Mouse (Mus musculus): ENCODE measurements at regions not wholly inside any gene's neighbourhood (a gene's known extent, or its start where the extent isn't known, plus 50 kb on each side); places are given as distances from the start of the nearest gene placed in this dataset.

DNA sequence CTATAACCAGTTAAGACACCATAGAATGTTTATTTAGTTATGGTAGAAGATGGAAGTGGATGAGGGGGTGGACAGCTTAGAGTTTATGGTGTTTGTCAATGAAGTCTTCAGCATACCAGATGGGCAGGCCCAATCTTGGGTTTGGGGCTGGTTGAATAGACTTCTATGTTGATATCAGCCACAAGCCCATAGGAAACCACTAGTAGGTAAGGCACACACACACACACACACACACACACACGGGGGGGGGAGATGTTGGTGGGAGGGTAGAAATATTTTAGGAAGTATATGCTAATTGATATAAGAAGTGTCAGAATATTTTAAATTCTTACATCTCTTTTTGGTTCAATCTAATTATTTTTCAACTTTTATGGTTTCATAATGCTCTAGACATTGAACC, 72.4 kb downstream of the Cd24a start:
- ATAC-seq (ENCODE audit: extremely low read depth, insufficient number of reproducible peaks, low FRiP score, poor library complexity, severe bottlenecking) (no peak), DNase-seq (ENCODE audit: low spot score) (no peak)
- Histone ChIP-seq H3K27me3 (ENCODE audit: insufficient read depth, low read length) (no peaks in the 10 kb centered on the region), H3K9me3 (replicated peaks) (no peaks in the 10 kb centered on the region), H3K36me3 (replicated peaks) (no peaks in the 10 kb centered on the region), H3K4me1 (ENCODE audit: insufficient read depth, low read depth, low read length) (peaks cover 40% of the 10 kb centered on the region), H3K4me3 (ENCODE audit: low read depth, low read length) (no peak overlapping the region)
- TF ChIP-seq TAL1 (conservative IDR thresholded peaks at IDR 0.05; ENCODE audit: low read depth, low read length) (no peak), POLR2AphosphoS5 (IDR thresholded peaks at IDR 0.05; ENCODE audit: insufficient replicate concordance, low read depth, low read length) (no peak), GATA2 (IDR thresholded peaks at IDR 0.05; ENCODE audit: borderline replicate concordance, low read depth, low read length) (no peak), GATA1 (IDR thresholded peaks at IDR 0.05; ENCODE audit: borderline replicate concordance, low read length) (no peak), CTCF (IDR thresholded peaks at IDR 0.05; ENCODE audit: low read depth, low read length) (no peak)

- DNase-seq (ENCODE audit: low spot score), result no peak
- Histone ChIP-seq H3K4me1 (ENCODE audit: insufficient read depth, low read depth, low read length) (peaks cover 37% of the 10 kb centered on the region), H3K4me3 (ENCODE audit: low read depth, low read length) (no peak overlapping the region), H3K27me3 (ENCODE audit: insufficient read depth, low read length) (no peaks in the 10 kb centered on the region), H3K9me3 (replicated peaks) (0 out of 2 replicates have a peak, but pooled peaks cover 3% of the 10 kb centered on the region), H3K36me3 (replicated peaks) (no peaks in the 10 kb centered on the region)
- ATAC-seq (ENCODE audit: extremely low read depth, insufficient number of reproducible peaks, low FRiP score, poor library complexity, severe bottlenecking), result no peak
- no peak for TF ChIP-seq GATA1 (IDR thresholded peaks at IDR 0.05; ENCODE audit: borderline replicate concordance, low read length)
- TF ChIP-seq TAL1 (conservative IDR thresholded peaks at IDR 0.05; ENCODE audit: low read depth, low read length), result no peak
- TF ChIP-seq POLR2AphosphoS5 (IDR thresholded peaks at IDR 0.05; ENCODE audit: insufficient replicate concordance, low read depth, low read length), result no peak
- no peak for TF ChIP-seq CTCF (IDR thresholded peaks at IDR 0.05; ENCODE audit: low read depth, low read length)
- TF ChIP-seq GATA2 (IDR thresholded peaks at IDR 0.05; ENCODE audit: borderline replicate concordance, low read depth, low read length), result no peak
Measured at GRCm38 (mm10) chr10:43651505-43651904, 73.4 kb downstream of the Cd24a start.

- no peak for TF ChIP-seq GATA2 (IDR thresholded peaks at IDR 0.05; ENCODE audit: borderline replicate concordance, low read depth, low read length)
- TF ChIP-seq POLR2AphosphoS5 (IDR thresholded peaks at IDR 0.05; ENCODE audit: insufficient replicate concordance, low read depth, low read length), result no peak
- no peak for TF ChIP-seq CTCF (IDR thresholded peaks at IDR 0.05; ENCODE audit: low read depth, low read length)
- no peak for TF ChIP-seq GATA1 (IDR thresholded peaks at IDR 0.05; ENCODE audit: borderline replicate concordance, low read length)
- no peak for TF ChIP-seq TAL1 (conservative IDR thresholded peaks at IDR 0.05; ENCODE audit: low read depth, low read length)
- Histone ChIP-seq H3K27me3 (ENCODE audit: insufficient read depth, low read length) (no peaks in the 10 kb centered on the region), H3K9me3 (replicated peaks) (0 out of 2 replicates have a peak, but pooled peaks cover 7% of the 10 kb centered on the region), H3K36me3 (replicated peaks) (no peaks in the 10 kb centered on the region), H3K4me3 (ENCODE audit: low read depth, low read length) (no peak overlapping the region), H3K4me1 (ENCODE audit: insufficient read depth, low read depth, low read length) (peaks cover 39% of the 10 kb centered on the region)
- ATAC-seq (ENCODE audit: extremely low read depth, insufficient number of reproducible peaks, low FRiP score, poor library complexity, severe bottlenecking) (no peak), DNase-seq (ENCODE audit: low spot score) (no peak)
Measured at GRCm38 (mm10) chr10:43651915-43652314, 73.8 kb downstream of the Cd24a start.

GRCm38 (mm10) chr10:43655082-43655671, 77.1 kb downstream of the Cd24a start:
- DNase-seq (ENCODE audit: low spot score) (no peak), ATAC-seq (ENCODE audit: extremely low read depth, insufficient number of reproducible peaks, low FRiP score, poor library complexity, severe bottlenecking) (no peak)
- Histone ChIP-seq H3K9me3 (replicated peaks) (peaks cover 14% of the 10 kb centered on the region), H3K4me3 (ENCODE audit: low read depth, low read length) (no peak overlapping the region), H3K36me3 (replicated peaks) (no peaks in the 10 kb centered on the region), H3K27me3 (ENCODE audit: insufficient read depth, low read length) (no peaks in the 10 kb centered on the region), H3K4me1 (ENCODE audit: insufficient read depth, low read depth, low read length) (peaks cover 23% of the 10 kb centered on the region)
- TF ChIP-seq GATA2 (IDR thresholded peaks at IDR 0.05; ENCODE audit: borderline replicate concordance, low read depth, low read length), result no peak
- TF ChIP-seq GATA1 (IDR thresholded peaks at IDR 0.05; ENCODE audit: borderline replicate concordance, low read length), result no peak
- no peak for TF ChIP-seq TAL1 (conservative IDR thresholded peaks at IDR 0.05; ENCODE audit: low read depth, low read length)
- no peak for TF ChIP-seq POLR2AphosphoS5 (IDR thresholded peaks at IDR 0.05; ENCODE audit: insufficient replicate concordance, low read depth, low read length)
- TF ChIP-seq CTCF (IDR thresholded peaks at IDR 0.05; ENCODE audit: low read depth, low read length), result no peak

DNA sequence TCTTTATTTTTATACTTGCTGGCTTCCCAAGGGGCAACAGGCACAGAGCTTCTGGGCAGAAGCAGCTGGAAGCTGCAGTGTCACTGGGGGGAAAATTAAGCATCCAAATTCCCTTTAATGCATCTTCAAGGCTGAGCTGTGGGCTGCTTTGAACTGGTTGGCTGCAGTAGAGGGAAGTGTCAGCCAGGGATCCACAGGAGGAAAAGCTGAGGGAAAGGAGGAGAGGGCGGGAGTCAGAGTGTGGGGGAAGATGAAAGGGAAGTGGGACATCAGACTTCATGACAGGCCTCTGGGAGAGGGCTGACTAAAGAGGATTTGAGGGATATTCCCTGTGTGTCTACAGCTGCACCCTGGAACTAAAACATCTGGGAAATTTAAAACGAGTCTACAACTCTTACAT, 77.6 kb downstream of the Cd24a start:
- Histone ChIP-seq H3K4me1 (ENCODE audit: insufficient read depth, low read depth, low read length) (peaks cover 21% of the 10 kb centered on the region), H3K27me3 (ENCODE audit: insufficient read depth, low read length) (no peaks in the 10 kb centered on the region), H3K4me3 (ENCODE audit: low read depth, low read length) (no peak overlapping the region), H3K36me3 (replicated peaks) (no peaks in the 10 kb centered on the region), H3K9me3 (replicated peaks) (peaks cover 14% of the 10 kb centered on the region)
- TF ChIP-seq GATA1 (IDR thresholded peaks at IDR 0.05; ENCODE audit: borderline replicate concordance, low read length) (no peak), POLR2AphosphoS5 (IDR thresholded peaks at IDR 0.05; ENCODE audit: insufficient replicate concordance, low read depth, low read length) (no peak), TAL1 (conservative IDR thresholded peaks at IDR 0.05; ENCODE audit: low read depth, low read length) (no peak), GATA2 (IDR thresholded peaks at IDR 0.05; ENCODE audit: borderline replicate concordance, low read depth, low read length) (no peak)
- DNase-seq (ENCODE audit: low spot score) (no peak), ATAC-seq (ENCODE audit: extremely low read depth, insufficient number of reproducible peaks, low FRiP score, poor library complexity, severe bottlenecking) (no peak)

- TF ChIP-seq GATA1 (IDR thresholded peaks at IDR 0.05; ENCODE audit: borderline replicate concordance, low read length), result no peak
- no peak for TF ChIP-seq CTCF (IDR thresholded peaks at IDR 0.05; ENCODE audit: low read depth, low read length)
- no peak for TF ChIP-seq GATA2 (IDR thresholded peaks at IDR 0.05; ENCODE audit: borderline replicate concordance, low read depth, low read length)
- TF ChIP-seq POLR2AphosphoS5 (IDR thresholded peaks at IDR 0.05; ENCODE audit: insufficient replicate concordance, low read depth, low read length), result no peak
- no peak for TF ChIP-seq TAL1 (conservative IDR thresholded peaks at IDR 0.05; ENCODE audit: low read depth, low read length)
- Histone ChIP-seq H3K4me1 (ENCODE audit: insufficient read depth, low read depth, low read length) (peaks cover 21% of the 10 kb centered on the region), H3K9me3 (replicated peaks) (peaks cover 14% of the 10 kb centered on the region), H3K36me3 (replicated peaks) (no peaks in the 10 kb centered on the region), H3K27me3 (ENCODE audit: insufficient read depth, low read length) (no peaks in the 10 kb centered on the region), H3K4me3 (ENCODE audit: low read depth, low read length) (no peak overlapping the region)
- DNase-seq (ENCODE audit: low spot score), result no peak
- ATAC-seq (ENCODE audit: extremely low read depth, insufficient number of reproducible peaks, low FRiP score, poor library complexity, severe bottlenecking), result no peak
Measured at GRCm38 (mm10) chr10:43656207-43656606, 78.1 kb downstream of the Cd24a start.
